Mouse (Mus musculus) limb, embryonic 11.5 days (tissue): ENCODE data around the gene Abr. TPM values are rescaled to one million over a fixed set of nuclear protein-coding genes. Genes with fewer than 3 reads are reported as not detected.
A peak's percentile ranks its signal among the peaks of the same experiment; 100 is the strongest.

ENCODE experiments used
- ATAC-seq: fragments of 200-750 bp; cut with Nextera tagmentation; 2 replicates; pipeline ENCODE4 v1.8.0; 2017; ENCODE audit warnings: low read depth; ENCODE audit not compliant: insufficient number of reproducible peaks, low FRiP score, low TSS enrichment
- DNase-seq: peaks from one replicate; pipeline ENCODE4 v3.0.0-alpha.2; 2015; ENCODE audit warnings: low spot score
- H3K27ac ChIP-seq: fragments of 300-500 bp; sonication (generic); replicated peaks from 2 replicates; pipeline ENCODE4 v1.5.1; 2014; ENCODE audit warnings: low read depth, mild to moderate bottlenecking, low read length
- H3K27me3 ChIP-seq: fragments of 300-500 bp; sonication (generic); 2 replicates; pipeline ENCODE4 v1.6.1; 2014; ENCODE audit warnings: mild to moderate bottlenecking, low read length, mixed read lengths; ENCODE audit not compliant: control insufficient read depth, insufficient read depth
- H3K36me3 ChIP-seq: fragments of 300-500 bp; sonication (generic); 2 replicates; pipeline ENCODE4 v1.6.1; 2014; ENCODE audit warnings: mild to moderate bottlenecking, low read length, moderate library complexity, mixed read lengths; ENCODE audit not compliant: control insufficient read depth, insufficient read depth
- H3K4me1 ChIP-seq: fragments of 300-500 bp; sonication (generic); 2 replicates; pipeline ENCODE4 v1.6.1; 2014; ENCODE audit warnings: low read length, mixed read lengths; ENCODE audit not compliant: control insufficient read depth, insufficient read depth
- H3K4me2 ChIP-seq: fragments of 300-500 bp; sonication (generic); 2 replicates; pipeline ENCODE4 v1.6.1; 2014; ENCODE audit warnings: low read depth, mild to moderate bottlenecking, moderate library complexity; ENCODE audit not compliant: severe bottlenecking
- H3K4me3 ChIP-seq: fragments of 300-500 bp; sonication (generic); 2 replicates; pipeline ENCODE4 v1.5.1; 2014; ENCODE audit warnings: low read depth, low read length
- H3K9ac ChIP-seq: fragments of 300-500 bp; sonication (generic); 2 replicates; pipeline ENCODE4 v1.6.1; 2014; ENCODE audit warnings: mild to moderate bottlenecking, low read length
- H3K9me3 ChIP-seq: fragments of 300-500 bp; sonication (generic); 2 replicates; pipeline ENCODE4 v1.6.1; 2016; ENCODE audit warnings: low read length; ENCODE audit not compliant: control insufficient read depth
- WGBS: fragments of 180-500 bp; shearing (Covaris S2); extraction: QIAGEN DNeasy Blood & Tissue Kit; methylation state at CpG from one replicate; pipeline ENCODE4 v1.1.7; 2014; 5-methylcytosine and 5-hydroxymethylcytosine counted together
- polyA plus RNA-seq: library from polyadenylated mRNA; unstranded; fragments of >200 nt; fragmentation: Nextera tagmentation; extraction: Ambion mirVana; gene quantifications from 2 replicates; pipeline ENCODE4 v1.2.1, GENCODE M21; 2014

Gene Abr
- polyA plus RNA-seq, 1 experiment from 2014 or later = 45.2 TPM

- Histone ChIP-seq H3K4me3 (no peak overlapping the region), H3K27me3 (no peaks in the 10 kb centered on the region), H3K9me3 (no peaks in the 10 kb centered on the region), H3K9ac (peak overlapping the region; percentile 37; the same call in 1 of the 2 replicates), H3K4me2 (0 out of 2 replicates have a peak overlapping the region, but pooled peaks have one; percentile 7), H3K4me1 (peaks cover 36% of the 10 kb centered on the region), H3K36me3 (no peaks in the 10 kb centered on the region; the same call in 1 of the 2 replicates), H3K27ac (peak overlapping the region; percentile 80)
- DNase-seq (peak; percentile 76), ATAC-seq (0 out of 2 replicates have a peak, but pooled peaks have one; percentile 65)
- WGBS = 37% methylated on average over 17 of the region's 17 CpGs
These were observed 247.5 kb downstream of the Abr start for GRCm38 (mm10) chr11:76374491-76375185.

GRCm38 (mm10) chr11:76372534-76372933 is 249.6 kb downstream of the Abr start:
- Histone ChIP-seq H3K4me2 (no peak overlapping the region), H3K27ac (0 out of 2 replicates have a peak overlapping the region, but pooled peaks have one; percentile 18), H3K9me3 (no peaks in the 10 kb centered on the region), H3K27me3 (no peaks in the 10 kb centered on the region), H3K9ac (no peak overlapping the region), H3K36me3 (no peaks in the 10 kb centered on the region; the same call in 1 of the 2 replicates), H3K4me1 (peaks cover 34% of the 10 kb centered on the region), H3K4me3 (no peak overlapping the region)
- DNase-seq = no peak
- WGBS = 36% methylated on average over 6 of the region's 6 CpGs
- no peak for ATAC-seq

- H3K4me1 ChIP-seq = peaks cover 34% of the 10 kb centered on the region
- WGBS = 58% methylated on average over 2 of the region's 2 CpGs
- no peaks in the 10 kb centered on the region for H3K9me3 ChIP-seq
- no peak for ATAC-seq
- H3K9ac ChIP-seq = no peak overlapping the region
- 0 out of 2 replicates have a peak overlapping the region, but pooled peaks have one; percentile 18 for H3K27ac ChIP-seq
- H3K36me3 ChIP-seq = no peaks in the 10 kb centered on the region; the same call in 1 of the 2 replicates
- no peak for DNase-seq
- H3K27me3 ChIP-seq = no peaks in the 10 kb centered on the region
- no peak overlapping the region for H3K4me3 ChIP-seq
- H3K4me2 ChIP-seq = no peak overlapping the region
These were observed 250.0 kb downstream of the Abr start for GRCm38 (mm10) chr11:76372120-76372519.

GRCm38 (mm10) chr11:76370491-76370890 is 251.6 kb downstream of the Abr start:
- Histone ChIP-seq H3K4me3 (no peak overlapping the region), H3K27ac (no peak overlapping the region)
- no peak for ATAC-seq

More at GRCm38 (mm10) chr11:76370491-76370890, 251.6 kb downstream of the Abr start:
- no peaks in the 10 kb centered on the region for H3K27me3 ChIP-seq
- peaks cover 32% of the 10 kb centered on the region for H3K4me1 ChIP-seq
- DNase-seq = no peak
- no peaks in the 10 kb centered on the region; the same call in 1 of the 2 replicates for H3K36me3 ChIP-seq
- no peak overlapping the region for H3K9ac ChIP-seq
- no peak overlapping the region for H3K4me2 ChIP-seq
- H3K9me3 ChIP-seq = no peaks in the 10 kb centered on the region

Other genes with a start within 250 kb of the Abr start
- gene Nxn, start 223.2 kb downstream of the Abr start, polyA plus RNA-seq = 45.7 and 57.3 TPM in 2 replicates
- gene Timm22, start 215.4 kb downstream of the Abr start, polyA plus RNA-seq = 135 and 152 TPM in 2 replicates
- gene Bhlha9, start 50.2 kb upstream of the Abr start, polyA plus RNA-seq = 13.8 and 16.2 TPM in 2 replicates
- gene Trarg1, start 57.5 kb upstream of the Abr start, polyA plus RNA-seq = 0.08 and 0.20 TPM in 2 replicates
- gene Gosr1, start 141.3 kb upstream of the Abr start, polyA plus RNA-seq = 32.7 and 33.7 TPM in 2 replicates
- gene Cpd, start 224.7 kb upstream of the Abr start, polyA plus RNA-seq = 14.3 and 14.8 TPM in 2 replicates